Mouse (Mus musculus): ENCODE data around the gene Mpv17l2.

GRCm38 (mm10) chr8:70772890-70773289 is 12.1 kb upstream of the Mpv17l2 start:
- TF ChIP-seq CTCF (IDR thresholded peaks at IDR 0.05; ENCODE audit: low read depth, low read length), result no peak
- no peak for TF ChIP-seq GATA1 (IDR thresholded peaks at IDR 0.05; ENCODE audit: borderline replicate concordance, low read length)
- TF ChIP-seq TAL1 (conservative IDR thresholded peaks at IDR 0.05; ENCODE audit: low read depth, low read length), result no peak

Data from G1E (cell line).